Mouse (Mus musculus) left cerebral cortex, postnatal 14 days (tissue): Measurements from ENCODE around the gene Skint1. TPM values are rescaled to one million over a fixed set of nuclear protein-coding genes. Genes with fewer than 3 reads are reported as not detected.
"Not testable (repeated sequence)": the region's sequence is repeated elsewhere in the genome, so short reads cannot be mapped to it uniquely, and the experiment has no call there.

Source experiments
- DNase-seq, 2 experiments: peaks; one replicate each; pipeline ENCODE4 v3.0.0; 2021 to 2022; ENCODE audit warnings: low spot score in 2 of 2, mixed read lengths in 1 of 2
- intact Hi-C: fragments of 180-260 bp; cut with DNase I; formaldehyde crosslinking; loops from one replicate; pipeline ENCODE4 v1.15.1; 2025
- long read RNA-seq, 2 experiments: library from polyadenylated mRNA; stranded (forward); transcript quantifications; one replicate each; pipeline ENCODE4 v2.0.0; 2021
- total RNA-seq, 2 experiments: library from RNA; stranded (reverse); gene quantifications; 2 replicates each; pipeline ENCODE4 v1.2.3; 2021

Gene Skint1
- not detected for total RNA-seq
- long read RNA-seq, experiment 1 = 0 reads
- long read RNA-seq, experiment 2 = 0 reads

- intact Hi-C loops = no loop called here
- DNase-seq = no peak
Measured at GRCm38 (mm10) chr4:112005969-112006368, at the start of gene Skint1. Gene Skint1, plus strand, starts transcription at chr4:112006269.

GRCm38 (mm10) chr4:111961309-111961708 lies 44.8 kb upstream of the Skint1 start:
- intact Hi-C loops = no loop called here
- DNase-seq = peak in 1 of 2 experiments; percentile 2

GRCm38 (mm10) chr4:111963241-111963640 lies 42.8 kb upstream of the Skint1 start:
- intact Hi-C loops, DNase-seq: not testable (repeated sequence)

- intact Hi-C loops = no loop called here
- DNase-seq = no peak
Measured at GRCm38 (mm10) chr4:111963669-111964068, 42.4 kb upstream of the Skint1 start.

- intact Hi-C loops = no loop called here
- no peak for DNase-seq
Measured at GRCm38 (mm10) chr4:111972623-111973022, 33.4 kb upstream of the Skint1 start, which contains the start of gene Skint7. Gene Skint7, plus strand, starts transcription at chr4:111972923.

- intact Hi-C loops = no loop called here
- DNase-seq = no peak
Measured at GRCm38 (mm10) chr4:112071716-112072115, 65.6 kb downstream of the Skint1 start, which contains the start of gene Skint4. Gene Skint4, plus strand, starts transcription at chr4:112072016.

Other genes starting within 250 kb of the Skint1 start
- not detected for gene Slc5a9, start 103.4 kb upstream of the Skint1 start, total RNA-seq
- under 1 TPM in 1 of 2 experiments, not detected in 1; 0.36 TPM for gene Skint8, start 86.9 kb upstream of the Skint1 start, total RNA-seq
- under 1 TPM; 0.42 to 0.72 TPM for gene Skint7, start 33.3 kb upstream of the Skint1 start, total RNA-seq
- gene Skint4, start 65.7 kb downstream of the Skint1 start, total RNA-seq = not detected
- gene Skint3, start 226.0 kb downstream of the Skint1 start, total RNA-seq = not detected